Mouse (Mus musculus): ENCODE measurements around the gene March5.
A peak's percentile ranks its signal among the peaks of the same experiment; 100 is the strongest.
"Not testable (repeated sequence)": the region's sequence is repeated elsewhere in the genome, so short reads cannot be mapped to it uniquely, and the experiment has no call there.

The March5 gene

DNA sequence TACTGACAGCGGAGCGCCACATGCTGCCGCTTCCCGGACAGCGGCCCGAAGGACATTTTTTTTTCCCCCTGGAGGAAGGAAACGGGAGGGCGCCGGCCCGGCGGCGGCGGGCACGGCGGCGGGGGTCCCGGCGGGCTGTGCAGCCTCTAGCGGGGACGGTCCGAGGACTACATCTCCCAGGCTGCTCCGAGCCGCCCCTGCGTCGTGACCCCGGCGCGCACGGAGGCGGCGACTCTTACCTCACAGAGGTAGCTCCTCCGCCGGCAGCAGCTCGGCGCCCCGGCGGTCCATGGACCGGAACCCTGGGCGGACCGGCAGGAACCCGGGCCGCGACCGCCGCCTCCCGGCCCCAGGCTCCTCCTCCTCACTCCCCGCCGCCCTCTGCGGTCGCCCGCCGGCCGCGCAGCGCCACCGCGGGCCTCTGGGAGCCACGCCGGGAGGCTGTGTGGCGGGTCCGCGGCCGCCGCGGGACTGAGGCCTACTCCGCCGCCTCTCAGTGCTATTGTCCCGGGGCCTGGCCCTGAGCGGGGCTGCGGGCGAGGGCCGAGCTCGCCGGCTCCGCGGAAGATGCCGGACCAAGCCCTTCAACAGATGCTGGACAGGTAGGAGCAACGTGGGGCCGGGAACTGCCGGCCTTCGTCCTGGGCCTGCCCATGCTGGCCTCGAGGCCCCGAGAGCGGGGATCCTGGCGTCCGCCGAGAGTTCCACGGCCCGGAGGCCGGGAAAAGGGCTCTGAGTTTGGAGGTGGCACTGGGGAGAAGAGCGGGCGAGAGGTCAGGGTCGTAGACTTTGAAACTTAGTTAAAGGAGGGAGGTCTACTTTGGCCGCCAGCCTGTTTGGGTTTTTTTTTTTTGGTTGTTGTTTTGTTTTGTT lies at the start of gene March5:
Gene March5 (plus strand): TSS at position 241 of the 873 bp plus-strand sequence.
- DNase-seq = peak; percentile 92 to 93

DNA sequence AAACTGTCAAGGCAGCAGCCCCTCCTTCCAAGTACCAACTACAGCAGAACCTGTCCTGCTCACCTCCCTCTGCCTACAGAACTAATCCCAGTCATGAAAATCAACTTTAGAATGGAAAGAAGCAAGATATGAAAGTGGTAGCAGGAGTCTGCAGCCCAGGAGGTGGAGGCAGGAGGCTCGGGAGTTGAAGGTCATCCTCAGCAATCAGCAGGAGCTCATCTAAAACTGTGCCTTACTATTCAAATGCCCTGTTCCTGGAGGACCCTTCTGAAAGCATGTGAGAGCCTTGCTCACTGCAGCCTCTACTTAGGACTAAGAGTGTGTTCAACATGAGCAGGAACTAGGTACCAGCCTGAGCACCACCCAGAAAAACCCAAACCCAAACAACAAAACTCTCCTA lies 35.2 kb upstream of the March5 start:
- peak in 1 of 2 experiments; percentile 26 for DNase-seq

DNA sequence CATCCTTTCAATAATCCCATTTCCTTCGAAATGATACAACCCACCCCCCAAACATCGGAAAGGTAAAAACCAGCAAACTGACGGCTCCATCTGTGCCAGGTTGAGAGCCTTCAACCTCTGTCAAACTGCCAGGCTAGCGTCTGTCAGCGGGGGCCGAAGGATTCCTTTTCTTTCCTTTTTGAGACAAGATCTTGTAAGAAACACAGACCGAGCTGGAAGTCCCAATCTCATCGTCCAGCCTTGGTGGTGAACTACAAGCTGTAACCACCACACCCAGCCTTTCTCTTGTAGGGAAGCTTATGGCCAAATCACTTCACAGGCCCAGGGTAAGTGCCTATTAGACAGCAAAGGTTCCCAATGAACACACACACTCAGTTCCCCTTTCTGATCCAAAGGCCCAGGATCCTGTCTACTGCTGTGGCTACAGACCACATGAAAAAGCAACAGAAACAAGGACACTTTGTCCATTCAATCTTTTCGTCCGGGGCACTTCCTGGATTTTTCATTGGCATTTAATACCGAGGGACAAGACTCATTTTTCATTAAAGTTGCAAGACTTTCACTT lies 34.7 kb upstream of the March5 start:
- DNase-seq = peak; percentile 34 to 55

DNA sequence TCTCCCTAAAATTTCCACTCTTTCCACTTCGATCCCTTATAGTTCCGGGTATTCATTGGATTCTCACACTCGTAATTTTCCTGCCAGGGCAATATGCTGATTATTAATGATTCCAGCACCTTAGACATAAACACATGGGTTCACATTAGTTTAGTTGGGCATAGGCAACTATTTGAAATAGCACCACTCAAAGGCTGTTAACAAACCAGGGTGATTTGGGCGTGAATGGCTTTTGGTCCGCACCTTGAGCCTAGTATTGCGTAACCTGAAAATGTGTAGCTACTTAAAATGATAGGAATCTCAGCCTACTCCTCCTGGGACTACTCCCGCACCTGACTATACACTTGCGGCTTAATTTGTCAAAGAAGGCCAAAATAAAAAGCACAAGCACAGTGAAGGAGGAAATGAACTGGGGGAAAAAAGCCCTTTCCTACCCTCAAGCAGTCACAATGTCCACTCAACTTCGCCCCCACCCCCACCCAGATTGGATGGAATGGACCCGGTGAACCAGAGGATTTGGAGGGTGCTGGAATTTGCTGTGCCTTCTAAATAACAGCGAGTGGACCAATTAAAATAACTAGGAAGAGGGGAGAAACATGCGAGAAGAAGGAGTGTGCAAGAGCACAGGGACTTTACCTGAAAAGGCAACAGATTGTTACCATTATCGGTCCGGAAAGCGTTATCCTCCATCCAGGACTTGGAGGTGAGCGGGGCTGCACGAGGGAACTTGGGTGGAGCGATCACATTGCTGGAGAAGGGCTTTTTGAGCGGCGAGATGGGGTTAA lies 33.8 kb upstream of the March5 start:
- peak in 1 of 2 experiments; percentile 44 for DNase-seq

DNA sequence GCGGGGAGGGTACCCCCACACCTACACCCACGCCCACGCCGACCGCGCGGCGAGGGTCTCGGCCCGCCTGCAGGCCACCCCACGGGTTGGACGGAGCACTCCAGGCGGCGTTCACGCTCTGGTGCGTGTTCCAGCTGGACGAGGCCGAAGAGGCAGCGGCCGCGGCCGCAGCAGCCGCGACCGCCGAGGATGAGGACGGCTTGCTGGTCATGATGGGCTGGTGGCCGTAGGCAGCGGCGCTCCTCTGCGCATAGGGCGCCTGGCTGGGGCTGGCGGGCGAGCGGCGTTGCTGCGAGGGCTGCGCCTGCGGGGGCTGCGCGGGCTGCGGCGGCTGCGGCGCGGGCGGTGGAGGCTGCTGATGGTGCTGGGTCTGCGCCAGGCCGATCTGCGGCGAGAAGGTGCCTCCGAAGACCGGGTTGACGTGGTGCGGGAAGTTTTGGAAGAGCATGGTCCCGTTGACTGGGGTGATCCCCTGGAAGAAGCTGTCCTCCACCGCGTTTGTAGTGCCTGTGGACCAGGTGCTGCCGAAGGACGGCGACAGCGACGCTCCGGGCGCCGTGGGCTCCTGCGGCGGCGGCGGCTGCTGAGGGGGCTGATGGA lies 33.1 kb upstream of the March5 start:
- peak; percentile 74 to 86 for DNase-seq

DNA sequence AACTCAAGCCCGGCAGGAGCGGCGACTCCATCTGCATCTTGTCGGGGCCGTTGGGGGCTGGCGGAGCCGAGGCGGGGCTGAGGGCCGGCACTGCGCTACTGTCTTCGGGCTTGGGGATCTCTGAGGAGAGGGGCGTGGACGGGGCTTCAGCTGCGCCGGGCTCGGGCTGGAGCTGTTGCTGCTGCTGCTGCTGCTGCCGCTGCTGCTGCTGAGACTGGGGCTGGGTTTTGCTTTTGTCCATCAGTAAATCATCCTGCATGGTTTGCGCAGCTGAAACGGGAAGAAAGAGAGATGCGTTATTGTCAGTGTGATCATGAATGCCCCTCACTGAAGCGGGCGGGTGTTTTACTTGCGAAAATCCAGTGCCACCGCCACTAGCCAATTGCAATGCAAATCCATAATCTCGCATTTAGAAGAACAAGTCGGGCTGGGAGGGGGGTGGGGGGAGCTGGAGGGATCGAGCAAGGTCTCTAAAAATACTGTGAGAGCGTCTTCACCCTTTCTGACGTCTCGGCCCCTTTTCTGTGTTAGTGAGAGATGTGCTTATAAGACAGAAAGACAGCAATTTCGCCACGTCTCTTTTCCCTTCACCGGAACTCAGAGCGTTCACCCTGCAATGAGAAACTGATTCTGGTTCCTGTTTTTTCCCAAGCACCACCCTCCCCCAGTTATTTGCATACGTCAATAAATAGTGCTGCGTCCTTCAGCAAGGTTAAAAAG lies 32.5 kb upstream of the March5 start:
- peak; percentile 65 to 70 for DNase-seq

DNA sequence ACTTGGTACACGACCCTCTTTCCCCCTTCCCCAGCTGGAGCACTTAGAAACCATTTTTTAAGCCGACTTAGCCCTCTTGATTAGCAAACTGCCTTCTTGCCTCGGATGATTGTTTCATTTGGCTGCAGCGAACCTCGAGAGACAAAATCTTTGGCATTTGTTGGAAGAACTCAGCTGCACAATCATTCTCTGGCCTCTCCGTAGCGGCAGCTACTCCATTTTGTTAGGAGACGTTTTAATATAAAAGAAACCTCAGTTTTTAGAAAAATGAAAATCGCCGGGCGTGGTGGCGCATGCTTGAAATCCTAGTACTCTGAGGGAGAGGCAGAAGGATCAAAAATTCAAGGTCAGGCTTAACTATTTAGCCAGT lies 31.9 kb upstream of the March5 start:
- peak in 1 of 2 experiments; percentile 19 for DNase-seq

DNA sequence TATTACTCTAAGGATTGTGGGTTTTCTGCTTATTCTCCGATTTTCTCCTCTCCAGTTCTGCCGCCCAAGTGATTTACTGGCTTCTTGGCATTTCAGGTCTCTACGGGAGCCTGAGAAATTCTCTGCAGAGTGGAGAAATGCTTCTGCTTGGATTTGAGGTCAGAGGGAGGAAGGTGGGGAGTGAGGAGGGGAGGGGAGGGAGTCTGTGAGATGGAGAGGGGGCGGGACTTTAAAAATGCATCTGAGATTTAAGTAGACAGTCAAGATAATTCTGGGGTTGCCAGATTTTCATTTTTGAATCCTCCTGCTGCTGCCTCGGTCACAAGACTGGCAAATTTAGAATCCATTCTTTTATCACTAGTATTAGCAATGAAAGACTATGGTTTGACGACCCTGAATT lies 31.4 kb upstream of the March5 start:
- DNase-seq = peak; percentile 55 to 60

DNA sequence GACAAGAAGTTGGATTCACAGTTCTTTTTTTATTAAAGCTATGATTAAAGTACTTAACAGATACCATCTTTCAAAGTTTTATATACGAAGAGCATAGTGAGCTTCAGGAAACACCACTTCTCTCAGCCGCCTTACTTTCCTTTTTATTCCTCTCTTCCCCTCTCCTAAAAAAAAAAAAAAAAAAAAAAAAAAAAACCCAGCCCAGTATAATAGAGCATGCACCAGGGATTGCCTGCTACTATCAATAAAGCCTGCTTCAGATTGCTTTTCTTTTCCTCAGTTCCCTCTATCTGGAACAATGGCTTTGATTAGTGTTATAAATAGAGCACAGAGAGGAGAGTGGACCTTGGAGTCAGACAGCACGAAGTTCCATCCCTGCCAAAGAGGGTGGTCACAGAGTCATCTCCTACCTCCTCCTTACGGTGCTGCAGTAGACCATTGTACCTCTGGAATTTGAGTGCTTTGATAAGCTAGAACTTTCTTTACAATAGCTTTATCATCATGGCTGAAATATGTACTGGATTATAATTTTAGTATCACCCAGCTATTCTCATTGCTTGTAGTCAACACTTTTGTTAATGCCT lies 30.4 kb upstream of the March5 start:
- DNase-seq = no peak

DNA sequence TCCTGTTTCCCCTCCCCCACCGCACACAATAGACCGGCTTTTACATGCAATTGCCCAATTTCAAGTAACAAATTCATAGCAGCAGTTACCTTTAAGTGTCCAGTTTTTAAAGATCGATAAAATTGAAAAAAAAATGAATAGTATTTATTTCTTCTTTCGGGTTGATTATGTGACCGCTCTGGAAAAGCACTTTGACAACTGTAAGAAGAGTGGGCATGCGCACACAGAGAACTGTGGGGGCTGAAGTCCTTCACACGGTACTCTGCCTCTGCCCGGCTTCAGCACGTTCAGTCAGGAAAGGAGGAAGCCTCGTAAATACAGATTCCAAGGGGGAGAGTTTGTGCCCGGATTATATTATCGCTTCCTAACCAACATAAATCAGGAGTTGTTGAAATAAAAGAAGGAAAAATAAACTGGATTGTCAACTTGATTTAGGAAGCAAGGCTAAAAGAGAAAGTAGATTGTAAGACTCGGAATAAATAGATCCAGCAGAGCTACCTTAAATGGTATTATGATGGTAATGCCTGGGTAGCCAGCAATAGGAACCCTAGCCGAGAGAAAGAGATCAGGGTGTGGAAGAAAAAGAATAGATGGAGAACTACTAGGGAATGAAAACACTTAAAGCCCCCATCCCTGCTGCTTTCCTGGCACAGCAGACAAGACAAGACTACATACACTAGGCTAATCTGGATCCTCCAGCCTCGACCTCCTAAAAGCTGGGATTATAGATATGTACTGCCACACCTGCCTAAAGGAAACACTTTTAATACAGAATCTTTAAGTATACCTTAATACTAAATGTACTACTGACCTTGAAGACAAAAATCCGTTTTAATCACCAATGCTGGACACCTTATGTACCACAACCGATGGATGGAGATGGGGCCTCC lies 29.3 kb upstream of the March5 start:
- peak; percentile 73 to 80 for DNase-seq

DNA sequence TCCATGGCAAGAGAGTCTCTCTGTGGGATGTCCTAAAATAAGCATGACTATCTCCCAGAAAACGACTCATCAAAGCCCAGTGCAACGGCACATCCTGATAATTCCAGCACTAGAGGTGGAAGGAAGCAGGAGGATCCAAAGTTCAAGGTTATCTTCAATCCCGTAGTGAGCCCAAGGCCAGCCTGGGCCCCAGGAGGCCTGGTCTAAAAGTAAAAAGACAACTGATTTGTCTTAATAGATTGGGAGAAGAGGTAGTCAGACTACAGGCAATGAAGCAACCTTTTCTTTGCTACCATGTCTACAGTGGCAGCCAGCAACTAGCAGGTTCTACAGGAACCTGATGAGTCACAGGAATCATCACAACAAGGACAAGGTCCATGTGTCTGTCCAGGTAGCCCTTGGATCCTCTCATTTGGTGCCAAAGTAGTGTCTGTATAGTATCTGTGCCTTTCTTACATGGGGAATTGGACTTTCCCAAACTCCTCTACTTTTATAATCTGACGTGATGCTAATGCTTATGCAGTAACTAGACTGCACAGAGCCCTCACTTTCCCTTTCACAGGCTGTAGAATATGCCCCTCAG lies 18.9 kb upstream of the March5 start:
- no peak for DNase-seq

DNA sequence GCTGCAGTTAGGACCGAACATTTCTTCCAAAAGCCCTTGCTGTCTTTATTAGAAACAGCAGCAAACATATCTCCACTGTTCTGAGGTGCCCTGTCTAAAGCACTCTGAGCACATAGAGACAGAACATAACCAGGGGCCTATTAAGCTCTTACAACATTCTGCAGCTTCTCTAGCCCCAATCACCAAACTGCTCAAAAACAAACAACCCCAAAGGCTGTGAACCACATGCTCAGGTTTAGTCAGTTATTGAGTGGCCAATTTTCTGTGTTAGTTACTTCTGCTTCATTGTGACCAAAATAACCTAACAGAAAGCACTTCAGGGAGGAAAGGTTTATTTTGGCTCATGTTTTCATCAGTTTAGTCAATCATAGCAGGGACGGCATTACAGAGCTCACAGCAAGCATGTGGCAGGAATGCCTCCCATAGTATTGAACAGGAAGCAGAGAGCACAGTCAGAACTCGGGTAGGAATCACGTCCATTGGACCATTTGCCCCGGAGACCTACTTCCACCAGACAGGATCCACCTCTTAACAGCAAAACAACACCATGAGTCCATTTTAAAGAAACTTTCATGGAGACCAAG lies 14.8 kb upstream of the March5 start:
- no peak for DNase-seq

DNA sequence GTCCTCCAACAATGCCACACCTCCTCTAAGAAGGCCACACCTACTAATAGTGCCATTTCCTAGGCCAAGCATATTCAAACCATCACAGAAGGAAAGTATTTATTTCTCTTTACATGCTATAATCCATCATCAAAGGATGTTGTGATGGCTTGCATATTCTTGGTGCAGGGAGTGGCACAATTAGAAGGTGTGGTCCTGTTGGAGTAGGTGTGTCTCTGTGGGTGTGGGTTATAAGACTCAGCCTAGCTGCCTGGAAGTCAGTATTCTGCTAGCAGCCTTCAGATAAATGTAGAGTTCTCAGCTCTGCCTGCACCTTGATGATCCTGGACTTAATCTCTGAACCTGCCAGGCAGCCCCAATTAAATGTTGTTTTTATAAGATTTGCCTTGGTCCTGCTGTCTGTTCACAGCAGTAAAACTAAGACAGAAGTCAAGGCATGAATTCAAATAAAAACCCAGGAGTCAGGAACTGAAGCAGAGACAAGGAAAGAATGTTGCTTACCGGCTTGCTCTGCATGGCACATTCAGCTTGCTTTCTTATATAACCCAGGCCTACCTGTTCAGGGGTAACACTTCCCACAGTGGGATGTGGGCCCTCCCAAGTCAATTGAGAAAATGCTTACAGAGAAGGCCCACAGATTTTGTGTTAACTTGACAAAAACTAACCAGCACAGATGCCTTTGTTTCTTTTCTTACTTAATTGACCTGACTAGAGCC lies 9.0 kb upstream of the March5 start:
- DNase-seq = no peak

DNA sequence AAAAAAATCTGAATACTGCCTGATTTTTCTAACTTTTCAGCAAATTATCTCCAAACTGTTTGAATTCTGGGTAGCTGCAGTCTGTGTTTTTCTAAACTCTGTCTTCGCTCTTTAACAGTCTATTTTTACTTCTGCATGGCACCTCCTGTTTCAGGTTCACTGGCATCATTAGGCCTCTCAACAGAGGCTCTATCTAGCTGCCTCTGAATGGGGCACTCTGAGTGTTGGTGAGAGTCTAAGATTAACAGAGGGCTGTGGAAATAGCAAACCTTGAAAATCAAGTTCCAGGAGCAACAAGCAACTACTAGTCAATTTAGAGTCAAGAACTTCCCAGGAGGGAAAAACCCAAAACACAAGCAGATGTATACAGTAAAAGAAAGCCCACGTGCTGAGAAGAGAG lies 7.5 kb upstream of the March5 start:
- no peak for DNase-seq

DNA sequence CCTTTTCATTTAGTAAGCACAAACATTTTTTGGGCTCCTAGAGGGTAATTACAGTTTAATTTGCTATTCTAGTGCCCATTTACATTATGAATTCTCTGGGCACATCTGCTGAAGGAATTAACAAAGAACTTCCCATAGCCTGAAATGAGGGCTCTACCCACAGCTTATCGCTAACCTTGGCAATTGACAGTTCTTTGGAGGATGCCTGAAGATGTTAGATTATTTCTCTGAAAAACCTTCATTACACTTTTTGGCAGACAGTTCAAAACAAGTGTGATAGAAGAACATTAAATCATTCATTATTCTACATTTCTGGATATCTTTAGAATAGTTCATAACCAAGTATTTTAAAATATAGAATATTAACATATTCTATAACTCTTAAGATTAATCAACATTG lies 4.0 kb upstream of the March5 start:
- DNase-seq = no peak

DNA sequence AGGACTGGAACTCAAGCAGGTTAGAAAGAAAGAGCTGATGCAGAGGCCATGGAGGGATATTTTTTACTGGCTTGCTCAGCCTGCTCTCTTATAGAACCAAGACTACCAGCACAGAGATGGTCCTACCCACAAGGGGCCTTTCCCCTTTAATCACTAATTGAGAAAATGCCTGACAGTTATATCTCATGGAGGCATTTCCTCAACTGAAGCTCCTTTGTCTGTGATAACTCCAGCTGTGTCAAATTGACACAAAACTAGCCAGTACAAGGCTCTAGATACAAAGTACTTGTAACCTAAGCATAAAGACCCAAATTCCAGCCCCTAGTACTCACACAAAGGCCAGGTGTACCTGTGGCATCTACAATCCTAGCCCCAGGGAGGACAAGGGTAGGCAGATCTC lies 2.2 kb upstream of the March5 start:
- DNase-seq = not testable (repeated sequence)

DNA sequence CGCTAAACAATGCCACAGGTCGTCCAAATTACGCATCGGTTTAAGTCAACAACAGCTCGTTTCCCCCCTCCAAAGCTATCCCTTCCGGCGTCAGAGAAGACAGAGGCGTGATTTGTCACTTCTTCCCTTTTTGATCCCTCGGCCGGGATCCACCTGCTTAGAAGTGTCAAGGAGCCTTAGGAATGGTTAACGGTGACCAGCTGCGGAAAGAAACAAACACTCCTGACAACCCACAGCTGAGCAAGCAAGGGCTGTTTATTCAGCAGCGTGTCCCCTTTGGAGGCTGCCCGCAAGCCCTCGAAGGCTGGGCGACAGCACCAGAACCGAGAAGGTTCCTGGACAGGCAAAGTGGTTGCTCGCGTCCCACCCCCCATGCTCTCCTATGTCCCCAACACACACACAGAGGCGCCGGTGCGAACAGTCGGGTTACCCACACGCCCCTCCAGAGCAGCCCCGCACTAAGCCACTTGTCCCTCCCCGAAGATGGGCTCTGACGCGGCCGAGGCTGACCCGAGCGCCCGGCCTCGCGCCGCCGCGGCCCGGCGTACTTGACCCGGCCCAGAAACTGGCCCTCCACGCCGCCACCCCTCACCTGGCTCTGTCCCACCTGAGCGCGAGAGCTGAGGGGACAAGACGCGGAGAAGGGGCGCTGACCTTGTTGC lies 571 bp upstream of the March5 start:
- DNase-seq = peak; percentile 58 to 72

DNA sequence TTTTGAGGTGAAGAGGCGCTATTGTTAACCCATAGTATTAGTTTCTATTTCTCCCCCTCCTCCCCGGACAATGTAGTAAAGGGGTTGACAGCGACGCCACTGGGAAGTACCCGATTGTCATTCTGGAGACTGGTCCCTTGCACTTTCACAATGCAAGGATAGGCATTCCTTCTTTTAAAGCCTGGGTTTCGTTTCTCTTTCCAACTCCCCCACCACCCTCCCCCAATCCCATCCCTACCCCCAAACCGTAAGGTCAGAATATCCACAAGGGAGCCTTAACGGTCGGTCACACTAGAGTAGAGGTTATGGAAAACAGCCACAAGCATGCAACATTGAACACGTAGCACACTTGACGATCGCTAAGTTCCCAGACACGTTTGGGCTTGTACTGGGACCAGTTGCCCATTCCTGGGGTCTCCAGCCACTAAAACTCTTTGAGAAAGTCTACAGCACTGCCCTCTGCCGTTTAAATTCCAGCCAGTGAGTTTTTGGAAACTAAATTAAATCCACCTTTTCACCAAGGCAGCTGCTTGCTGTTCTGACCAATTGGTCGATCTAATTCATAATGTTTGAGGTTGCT lies 923 bp downstream of the March5 start, which contains the start of gene Cpeb3:
Gene Cpeb3 (minus strand): TSS at position 426 of the 580 bp plus-strand sequence.
- peak; percentile 34 to 35 for DNase-seq

DNA sequence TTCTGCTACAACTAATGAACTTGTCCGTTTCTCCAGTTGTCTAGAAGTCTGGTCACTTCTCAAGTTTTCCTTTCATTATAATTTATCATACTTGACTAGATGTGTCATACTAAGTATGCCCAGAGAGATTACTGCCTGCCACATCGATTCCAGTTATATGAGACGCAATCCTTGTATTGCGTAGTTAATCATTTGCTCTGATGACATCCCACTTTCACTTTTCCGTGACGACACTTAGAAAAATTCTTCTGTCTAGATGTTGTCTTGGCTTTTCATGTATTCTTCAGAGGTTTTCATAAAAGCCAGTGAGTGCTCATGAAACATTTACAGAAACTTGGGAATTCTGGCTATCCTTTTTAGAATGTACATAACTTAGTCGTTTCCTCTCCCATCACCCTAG lies 1.6 kb downstream of the March5 start:
- no peak for DNase-seq
